Mouse (Mus musculus): ENCODE measurements at regions not wholly inside any gene's neighbourhood (a gene's known extent, or its start where the extent isn't known, plus 50 kb on each side); places are given as distances from the start of the nearest gene placed in this dataset.

DNA sequence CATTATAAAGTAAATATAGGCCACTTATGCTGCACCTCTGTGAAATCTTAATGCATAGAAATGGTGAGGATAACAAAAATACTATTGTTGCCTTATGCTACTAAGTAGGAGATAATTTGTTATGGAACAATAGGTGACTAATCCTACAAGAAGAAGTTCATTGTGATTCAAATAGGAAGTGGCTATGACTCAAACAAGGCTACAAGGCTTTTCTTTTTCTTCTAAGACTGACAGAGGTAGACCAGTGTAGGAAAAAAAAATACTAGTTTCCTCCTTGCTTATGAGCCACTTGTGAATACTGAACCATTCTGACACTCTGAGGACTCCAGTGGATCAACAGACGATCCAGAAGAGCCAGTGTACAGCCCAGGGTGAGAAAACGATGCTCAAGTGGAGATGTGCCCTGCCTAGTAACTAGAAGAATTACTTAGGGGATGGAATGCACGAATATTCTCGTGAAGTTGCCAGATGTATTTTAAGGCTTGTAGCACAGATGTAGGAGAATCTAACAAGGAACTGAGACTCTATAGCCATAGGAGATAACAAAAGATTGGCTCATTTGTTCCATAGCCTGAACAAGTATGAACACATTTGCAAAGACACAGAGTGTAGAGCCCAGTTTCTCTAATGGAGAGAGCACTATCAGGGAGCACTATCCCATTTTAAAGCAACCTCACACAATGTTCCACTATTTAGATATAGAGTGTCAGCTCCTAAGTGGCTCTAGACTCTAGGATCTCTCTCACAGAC lies 60.3 kb downstream of the Fzd1 start:
- ATAC-seq (ENCODE audit: extremely low read depth, insufficient number of reproducible peaks, low FRiP score, poor library complexity, severe bottlenecking), result no peak

DNA sequence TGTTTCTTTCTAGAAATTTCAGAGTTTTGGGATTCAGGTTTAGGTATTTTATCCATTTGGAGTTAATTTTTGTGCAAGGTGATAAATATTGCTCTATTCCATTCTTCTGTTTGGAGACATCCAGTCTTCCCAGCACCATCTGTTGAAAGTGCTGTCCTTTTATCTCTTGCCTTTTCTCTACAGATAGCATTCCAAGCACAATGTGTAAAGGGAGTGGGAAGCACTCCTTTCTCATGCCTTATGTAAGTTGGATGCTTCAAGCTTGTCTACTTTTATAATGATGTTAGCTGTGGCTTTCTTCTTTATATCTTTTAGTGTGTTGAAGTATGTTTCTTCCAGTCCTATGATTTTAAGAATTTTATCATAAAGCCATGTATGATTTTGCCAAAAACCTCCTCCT lies 61.1 kb downstream of the Fzd1 start:
- ATAC-seq (ENCODE audit: extremely low read depth, insufficient number of reproducible peaks, low FRiP score, poor library complexity, severe bottlenecking), result no peak

DNA sequence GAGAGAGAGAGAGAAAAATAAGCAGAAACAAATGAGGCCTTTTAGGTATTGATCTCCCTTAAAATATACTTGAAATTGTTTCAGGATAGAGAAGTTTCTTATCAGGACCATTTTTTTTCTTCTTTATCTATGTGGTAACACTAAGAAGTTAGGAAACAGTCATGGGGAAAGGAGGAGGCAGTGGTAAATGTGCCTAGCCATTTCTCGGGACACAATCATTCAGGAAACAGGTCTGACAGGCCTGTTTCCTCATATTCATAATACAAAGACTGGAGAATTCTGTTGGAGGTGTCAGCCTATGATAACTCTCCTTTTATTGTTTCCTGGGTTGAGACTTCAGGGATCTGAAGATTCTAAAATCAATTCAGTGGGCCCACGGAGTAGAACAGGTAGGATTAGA lies 68.7 kb downstream of the Fzd1 start:
- ATAC-seq (ENCODE audit: extremely low read depth, insufficient number of reproducible peaks, low FRiP score, poor library complexity, severe bottlenecking), result no peak

DNA sequence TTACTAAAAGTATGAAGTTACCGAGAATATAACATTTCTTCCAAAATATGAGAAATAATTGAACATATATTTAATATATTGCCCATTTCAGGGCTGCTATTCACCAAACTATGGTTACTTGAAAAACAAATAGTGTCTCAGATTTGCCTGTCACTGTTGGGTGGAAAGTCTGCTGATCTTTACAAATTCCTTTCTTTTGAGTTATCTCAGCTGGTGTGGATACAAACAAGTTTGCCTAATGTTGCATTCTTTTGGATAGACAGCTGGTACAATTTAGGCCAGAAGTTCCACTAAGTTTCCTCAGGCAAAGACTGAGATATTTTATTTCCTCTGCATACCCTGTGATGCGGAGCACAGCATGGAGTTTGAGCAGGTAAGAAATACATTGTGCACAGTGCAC lies 82.5 kb downstream of the Fzd1 start:
- no peak for ATAC-seq (ENCODE audit: extremely low read depth, insufficient number of reproducible peaks, low FRiP score, poor library complexity, severe bottlenecking)

DNA sequence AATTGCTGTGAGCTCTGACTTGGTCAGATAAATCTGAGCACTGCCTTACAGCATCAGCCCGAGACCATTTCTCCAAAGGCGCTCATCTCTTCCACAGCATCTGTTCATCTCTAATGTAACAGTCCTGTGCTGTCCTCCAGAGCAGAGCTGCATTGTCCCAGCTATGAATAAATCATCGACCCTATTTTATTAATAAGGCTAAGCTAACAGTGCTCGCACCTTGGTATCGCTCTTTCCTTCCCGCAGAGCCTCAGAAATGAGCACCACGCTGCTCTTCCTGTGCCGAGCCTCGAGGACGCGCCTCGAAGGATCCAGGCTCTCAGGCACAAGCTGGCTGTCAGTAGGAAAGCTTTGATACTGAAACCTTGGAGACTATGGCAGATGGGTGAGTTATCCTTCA lies 91.5 kb downstream of the Fzd1 start:
- no peak for ATAC-seq (ENCODE audit: extremely low read depth, insufficient number of reproducible peaks, low FRiP score, poor library complexity, severe bottlenecking)

DNA sequence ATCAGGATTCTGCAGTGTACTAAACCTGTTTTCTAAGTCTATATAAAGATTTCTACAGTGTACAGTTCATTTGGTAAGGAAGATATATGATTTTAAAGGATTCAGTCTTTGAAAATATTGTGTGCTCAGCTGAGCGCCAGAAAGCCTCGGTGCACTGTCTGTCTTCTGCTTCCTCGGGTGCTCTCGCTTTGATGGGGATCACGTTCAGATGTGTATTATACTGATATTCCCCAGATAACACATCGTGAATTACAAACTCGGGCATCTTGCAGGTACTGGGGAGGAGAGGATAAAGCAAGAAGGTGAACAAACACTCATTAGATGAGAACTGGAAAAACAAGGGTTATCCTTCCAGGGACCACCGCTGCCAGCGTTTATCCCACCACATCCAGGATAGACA lies 91.9 kb downstream of the Fzd1 start:
- ATAC-seq (ENCODE audit: extremely low read depth, insufficient number of reproducible peaks, low FRiP score, poor library complexity, severe bottlenecking), result no peak

DNA sequence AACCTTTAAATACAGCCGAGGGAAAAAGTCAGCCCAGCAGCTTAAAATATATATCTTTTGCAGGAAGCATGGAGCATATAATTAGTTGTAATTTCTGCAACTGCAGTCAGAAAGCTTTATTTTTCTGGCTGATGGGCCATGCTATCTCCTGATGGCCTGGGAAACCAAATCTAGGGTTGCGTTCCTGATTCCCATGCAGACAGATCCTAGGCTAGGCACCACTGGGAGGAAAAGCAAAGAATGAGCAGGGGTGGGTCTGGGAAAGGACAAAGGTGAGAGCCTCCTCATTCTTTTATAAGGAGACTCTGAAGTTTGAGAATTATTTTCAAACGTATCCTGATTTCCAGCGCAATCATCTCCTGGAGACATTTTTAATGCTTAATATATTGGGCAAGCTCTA lies 92.9 kb downstream of the Fzd1 start:
- ATAC-seq (ENCODE audit: extremely low read depth, insufficient number of reproducible peaks, low FRiP score, poor library complexity, severe bottlenecking), result no peak

DNA sequence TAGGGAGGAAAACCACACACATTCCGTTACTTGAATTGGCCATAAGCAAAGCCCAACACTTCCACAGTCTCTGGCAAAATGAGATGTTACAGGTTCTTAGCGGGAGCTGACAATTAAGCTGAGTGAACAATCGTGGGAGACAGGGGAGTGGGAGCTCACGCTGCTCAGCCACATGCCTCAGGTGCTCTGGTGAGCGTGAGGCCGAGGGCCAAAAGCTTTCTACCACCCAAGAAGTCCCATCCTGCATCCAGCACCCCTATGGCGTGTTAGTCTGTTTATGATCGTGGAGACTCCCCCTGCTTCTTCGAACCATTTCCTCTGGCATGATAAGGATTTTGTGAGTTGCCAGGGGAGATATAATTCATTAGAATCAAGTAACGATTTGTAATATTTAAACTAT lies 93.3 kb downstream of the Fzd1 start:
- ATAC-seq (ENCODE audit: extremely low read depth, insufficient number of reproducible peaks, low FRiP score, poor library complexity, severe bottlenecking), result no peak

DNA sequence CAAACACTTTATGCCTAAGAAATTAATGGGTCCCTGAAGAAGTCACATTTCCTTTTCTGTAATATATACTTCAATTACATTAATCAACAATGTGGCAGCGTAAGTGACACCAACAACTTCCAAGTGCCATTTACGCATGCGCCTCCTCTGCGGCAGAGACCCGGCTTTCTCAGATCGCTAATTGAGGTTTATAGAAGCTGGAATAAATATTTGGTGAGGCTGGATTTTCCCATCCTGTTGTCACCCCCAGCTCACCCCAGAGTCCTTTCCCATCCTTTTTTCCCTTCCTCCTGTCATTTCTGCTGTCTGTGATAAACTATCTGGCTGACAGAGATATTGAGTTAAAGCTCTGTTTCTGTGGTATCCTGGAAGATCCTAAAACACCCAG lies 95.6 kb downstream of the Fzd1 start:
- no peak for ATAC-seq (ENCODE audit: extremely low read depth, insufficient number of reproducible peaks, low FRiP score, poor library complexity, severe bottlenecking)

DNA sequence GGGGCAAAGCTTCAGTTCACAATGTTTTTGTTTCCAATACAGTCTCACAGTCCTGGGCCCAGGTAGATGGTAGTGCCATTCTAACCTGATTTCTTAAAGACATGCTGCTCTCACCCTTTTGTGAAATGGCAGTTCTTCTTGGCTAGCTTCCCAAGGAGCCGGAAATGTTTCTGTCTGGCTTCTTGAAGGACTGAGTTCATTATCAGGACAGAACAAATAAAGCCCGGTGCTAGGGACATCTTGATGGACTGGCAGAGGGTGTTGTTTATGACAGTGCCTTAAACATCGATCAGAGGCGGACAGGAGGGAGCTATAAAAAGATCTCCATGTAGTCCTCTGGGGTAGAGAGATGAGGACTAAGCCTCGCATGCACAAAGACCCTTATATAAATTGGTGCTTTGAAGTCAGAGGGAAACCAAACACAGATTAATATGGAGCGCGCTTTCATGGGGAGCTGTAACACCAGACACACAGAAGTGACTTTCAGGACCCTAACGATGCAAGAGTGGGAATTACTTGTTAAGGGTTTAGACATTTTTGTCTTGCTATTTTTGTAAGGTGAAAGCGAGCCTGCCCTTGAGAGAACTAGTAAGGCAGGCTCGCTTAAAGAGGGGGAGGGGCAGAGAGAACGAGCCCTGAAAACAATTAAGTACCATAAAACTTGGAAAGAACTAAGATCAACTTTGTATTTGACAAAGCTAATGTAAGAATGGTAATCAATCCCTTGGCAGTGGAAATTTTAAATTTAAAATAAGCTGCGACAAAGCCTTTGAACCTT lies 96.2 kb downstream of the Fzd1 start:
- no peak for ATAC-seq (ENCODE audit: extremely low read depth, insufficient number of reproducible peaks, low FRiP score, poor library complexity, severe bottlenecking)

DNA sequence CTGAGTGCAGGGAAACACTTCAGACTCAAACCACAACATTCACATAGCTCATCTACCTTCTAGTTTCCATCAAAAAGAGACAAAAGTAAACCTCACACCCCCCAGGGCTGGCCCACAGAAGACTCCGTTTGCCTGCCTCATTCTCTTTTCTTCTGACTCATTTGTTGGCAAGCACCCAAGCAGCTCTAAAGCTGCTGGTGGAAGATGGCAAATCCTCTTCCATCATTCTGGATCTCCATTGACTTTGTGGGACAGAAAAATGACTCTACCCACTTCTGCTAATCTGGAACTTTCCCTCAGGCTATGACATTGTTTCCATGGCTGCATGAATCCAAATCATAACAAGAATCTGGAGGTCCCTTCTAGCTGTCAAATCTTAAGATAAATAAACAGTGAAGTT lies 99.9 kb downstream of the Fzd1 start:
- no peak for ATAC-seq (ENCODE audit: extremely low read depth, insufficient number of reproducible peaks, low FRiP score, poor library complexity, severe bottlenecking)

DNA sequence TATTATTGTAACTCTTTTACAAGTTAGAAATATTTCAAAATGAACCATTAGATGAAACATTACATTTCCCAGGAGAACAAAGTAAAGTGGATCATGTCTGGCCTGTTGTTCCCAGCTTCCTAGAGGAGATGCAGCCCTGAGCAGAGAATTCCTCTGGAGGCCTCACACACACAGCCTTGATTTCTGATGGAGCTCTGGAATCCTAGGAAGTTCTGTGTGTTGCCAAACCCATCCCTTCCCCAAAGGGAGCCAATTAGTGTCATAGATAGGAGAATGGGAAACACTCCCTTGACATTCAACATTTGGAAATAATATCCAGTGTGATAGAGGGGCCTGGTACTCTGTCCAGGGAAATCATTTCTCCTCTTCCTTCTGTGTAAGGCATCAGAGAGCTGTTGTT lies 103.6 kb downstream of the Fzd1 start:
- ATAC-seq (ENCODE audit: extremely low read depth, insufficient number of reproducible peaks, low FRiP score, poor library complexity, severe bottlenecking), result no peak

DNA sequence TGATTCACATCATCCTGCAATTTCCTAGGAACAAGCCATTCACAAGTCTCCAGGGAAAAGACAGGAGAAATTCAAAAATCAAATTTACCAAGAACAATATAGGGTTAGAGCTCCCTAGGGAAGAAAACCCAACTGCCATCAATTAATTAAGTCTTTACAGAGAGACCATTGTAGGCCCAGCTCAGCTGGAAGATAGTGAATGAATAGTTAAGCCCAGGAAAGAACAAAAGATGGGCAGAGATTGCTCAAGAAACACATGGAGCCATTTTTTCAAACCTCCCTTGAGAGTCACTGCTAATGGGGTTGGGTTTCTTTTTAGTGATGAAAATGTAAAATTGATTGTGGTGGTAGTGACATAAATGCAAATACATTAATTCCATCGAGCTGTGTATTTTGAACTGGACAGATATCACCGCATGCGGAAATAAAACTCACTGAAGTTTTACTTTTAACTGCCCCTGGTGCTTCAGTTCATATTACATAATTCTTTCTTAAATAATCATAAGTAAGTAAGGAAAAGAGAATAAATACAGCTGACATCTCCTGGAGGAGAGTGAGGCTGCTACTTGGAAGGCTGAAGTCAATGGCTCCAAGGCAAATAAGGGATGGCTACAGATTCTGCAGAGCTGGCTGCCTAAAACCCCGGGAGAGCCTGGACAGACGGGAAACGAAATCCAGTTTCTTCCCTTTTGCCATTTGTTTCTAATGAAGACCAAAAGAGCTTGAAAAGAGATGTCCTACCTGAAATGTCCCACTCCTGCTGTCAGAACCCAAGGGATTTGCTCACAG lies 106.5 kb downstream of the Fzd1 start:
- ATAC-seq (ENCODE audit: extremely low read depth, insufficient number of reproducible peaks, low FRiP score, poor library complexity, severe bottlenecking), result no peak

DNA sequence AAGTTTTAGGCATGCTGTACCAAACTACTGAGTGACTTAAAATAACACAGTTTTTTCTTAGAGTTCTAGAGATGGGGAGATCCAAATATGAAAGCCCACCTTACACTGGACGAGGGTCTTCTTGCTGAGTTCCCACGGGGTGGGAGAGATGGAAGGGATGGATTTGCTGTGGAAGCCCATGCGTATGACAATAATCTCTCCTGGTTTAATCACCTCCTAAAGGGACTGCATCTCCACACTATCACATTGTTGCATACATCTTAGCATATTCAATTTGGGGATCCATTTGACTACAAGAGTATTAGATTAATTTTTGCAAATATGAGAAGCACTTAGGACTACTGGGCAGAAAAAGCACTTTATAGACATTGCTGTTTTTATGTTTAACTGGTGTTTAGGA lies 107.1 kb downstream of the Fzd1 start:
- ATAC-seq (ENCODE audit: extremely low read depth, insufficient number of reproducible peaks, low FRiP score, poor library complexity, severe bottlenecking), result no peak

DNA sequence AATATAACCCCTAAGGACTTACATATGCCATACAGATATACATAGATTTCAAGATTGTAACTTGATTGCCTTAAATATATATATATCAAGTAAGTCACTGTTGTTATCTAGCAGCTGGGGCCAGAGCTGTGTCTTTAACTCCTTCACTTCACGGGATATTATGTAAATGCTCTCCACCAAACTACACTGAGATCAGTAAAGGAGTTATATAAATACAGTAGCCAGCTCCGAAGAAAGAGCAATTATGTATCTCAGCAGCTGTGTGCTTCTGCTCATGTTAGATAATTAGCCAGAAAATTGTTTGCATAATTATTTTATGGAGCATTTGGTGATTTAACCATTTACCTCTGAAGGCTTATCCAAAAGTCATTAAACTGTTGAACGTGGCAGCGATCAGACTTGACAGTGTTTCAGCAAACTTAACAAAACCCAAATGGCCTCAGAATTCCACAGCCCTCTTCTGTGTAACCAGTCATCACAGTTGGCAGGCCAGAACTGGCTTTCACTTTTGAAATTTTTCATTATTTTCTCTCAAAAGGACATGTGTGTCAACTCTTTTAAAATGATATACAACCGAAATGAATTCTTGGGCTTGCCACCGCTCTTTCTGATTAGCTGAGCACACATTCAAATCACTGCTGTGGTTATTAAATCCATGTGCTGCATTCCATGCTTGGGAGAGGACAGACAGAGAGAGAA lies 107.8 kb downstream of the Fzd1 start:
- no peak for ATAC-seq (ENCODE audit: extremely low read depth, insufficient number of reproducible peaks, low FRiP score, poor library complexity, severe bottlenecking)

DNA sequence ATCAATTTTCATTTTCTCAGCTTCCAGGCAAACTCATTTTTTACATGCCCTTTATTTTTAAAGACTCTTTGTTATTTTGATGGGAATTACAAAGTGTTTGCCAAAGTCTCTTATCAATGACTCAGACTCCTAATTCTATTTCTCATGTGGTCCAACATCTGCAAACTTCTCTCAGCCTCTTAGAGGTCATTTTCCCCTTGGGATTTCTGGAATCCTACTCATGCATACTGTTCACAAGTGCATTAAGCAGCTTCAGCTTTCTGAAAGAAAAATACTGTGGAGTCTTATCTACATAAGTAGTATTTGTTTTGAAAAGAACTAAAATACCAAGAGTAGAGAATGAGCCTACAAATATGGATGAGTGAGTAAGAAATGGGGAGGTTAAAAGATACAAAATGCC lies 116.8 kb downstream of the Fzd1 start:
- no peak for ATAC-seq (ENCODE audit: extremely low read depth, insufficient number of reproducible peaks, low FRiP score, poor library complexity, severe bottlenecking)

DNA sequence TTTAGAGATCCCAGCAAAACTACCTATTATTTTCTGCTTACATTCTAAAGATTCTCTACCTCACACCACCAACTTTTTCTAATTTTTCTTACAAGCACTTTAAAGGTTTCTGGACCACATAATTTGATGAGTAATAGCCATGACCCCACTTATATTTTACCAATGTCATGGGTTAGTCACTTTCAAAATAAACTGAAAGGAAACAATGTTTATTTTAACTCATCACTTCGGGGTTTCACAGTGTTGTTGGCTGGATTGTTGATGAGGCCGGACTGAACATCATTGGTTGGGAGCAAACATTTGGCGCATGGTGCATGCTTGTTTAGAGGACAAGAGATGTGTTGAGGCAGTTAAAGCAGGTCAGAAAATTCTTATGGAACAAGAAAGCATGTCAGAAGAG lies 124.1 kb downstream of the Fzd1 start:
- no peak for ATAC-seq (ENCODE audit: extremely low read depth, insufficient number of reproducible peaks, low FRiP score, poor library complexity, severe bottlenecking)

DNA sequence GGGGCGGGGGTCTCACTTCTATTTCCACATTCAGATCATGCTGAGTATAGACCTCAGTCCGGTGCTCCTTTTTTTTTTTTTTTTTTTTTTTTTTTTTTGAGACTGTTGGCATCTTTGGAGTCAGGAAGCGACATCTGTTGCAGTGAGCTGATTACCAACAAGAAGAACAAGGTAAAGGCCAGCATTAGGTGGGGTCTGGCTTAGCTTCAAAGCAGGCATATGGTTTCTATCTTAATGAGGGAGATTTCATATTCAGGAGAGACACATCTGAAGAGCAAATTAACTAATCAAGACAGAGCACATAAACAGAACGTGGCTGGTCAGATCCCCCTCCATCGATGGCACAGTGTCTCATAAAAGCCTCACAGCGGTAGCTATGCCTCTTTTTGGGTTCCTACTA lies 132.6 kb downstream of the Fzd1 start:
- no peak for ATAC-seq (ENCODE audit: extremely low read depth, insufficient number of reproducible peaks, low FRiP score, poor library complexity, severe bottlenecking)

DNA sequence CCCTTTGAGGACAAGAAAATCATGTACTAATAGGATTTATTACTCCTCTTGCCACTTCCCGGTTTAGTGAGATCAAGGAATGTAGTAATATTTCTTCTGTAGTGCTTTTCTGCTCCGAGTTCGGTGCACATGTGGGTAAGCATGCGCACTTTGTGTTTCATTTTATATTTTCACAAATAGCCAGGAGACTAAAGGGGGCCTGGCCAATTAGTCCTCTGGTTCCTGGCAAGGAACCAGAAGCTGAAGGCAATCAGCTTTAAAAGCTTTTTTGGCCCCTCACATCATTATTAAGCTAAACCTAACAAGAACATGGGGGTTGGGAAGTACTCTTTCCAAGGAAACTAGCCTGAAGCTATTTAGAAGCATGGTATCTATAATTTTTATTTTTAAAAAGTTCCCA lies 134.2 kb downstream of the Fzd1 start:
- ATAC-seq (ENCODE audit: extremely low read depth, insufficient number of reproducible peaks, low FRiP score, poor library complexity, severe bottlenecking), result no peak
